Mouse (Mus musculus): ENCODE results near the gene Dbn1. TPM values are rescaled to one million over a fixed set of nuclear protein-coding genes. Genes with fewer than 3 reads are reported as not detected.

The Dbn1 gene
- polyA plus RNA-seq, 1 experiment from 2014 or later = 24.2 TPM

GRCm38 (mm10) chr13:55486029-55486794 lies 1.7 kb downstream of the Dbn1 start:
- H3K4me2 ChIP-seq = peak overlapping the region; percentile 72
- no peaks in the 10 kb centered on the region for H3K9me3 ChIP-seq (replicated peaks)
- peaks cover 94% of the 10 kb centered on the region for H3K27me3 ChIP-seq (replicated peaks)
- peaks cover 7% of the 10 kb centered on the region for H3K36me3 ChIP-seq
- H3K9ac ChIP-seq = 0 out of 2 replicates have a peak overlapping the region, but pooled peaks have one; percentile 15
- 0 out of 2 replicates have a peak, but pooled peaks have one; percentile 16 for ATAC-seq
- peak overlapping the region; percentile 62 for H3K4me3 ChIP-seq
- WGBS (ENCODE audit: insufficient replicate concordance) = 47% methylated on average over 14 of the region's 14 CpGs
- no peak overlapping the region for H3K27ac ChIP-seq
- peaks cover 28% of the 10 kb centered on the region for H3K4me1 ChIP-seq

GRCm38 (mm10) chr13:55484520-55485088 lies 3.3 kb downstream of the Dbn1 start:
- no peak overlapping the region for H3K9ac ChIP-seq
- no peak for ATAC-seq
- H3K27ac ChIP-seq = no peak overlapping the region
- H3K9me3 ChIP-seq (replicated peaks) = no peaks in the 10 kb centered on the region
- no peak overlapping the region for H3K4me2 ChIP-seq
- H3K4me1 ChIP-seq = peaks cover 28% of the 10 kb centered on the region
- H3K27me3 ChIP-seq (replicated peaks) = peaks cover 93% of the 10 kb centered on the region
- H3K36me3 ChIP-seq = peaks cover 22% of the 10 kb centered on the region
- 39% methylated on average over 7 of the region's 7 CpGs for WGBS (ENCODE audit: insufficient replicate concordance)
- H3K4me3 ChIP-seq = no peak overlapping the region

DNA sequence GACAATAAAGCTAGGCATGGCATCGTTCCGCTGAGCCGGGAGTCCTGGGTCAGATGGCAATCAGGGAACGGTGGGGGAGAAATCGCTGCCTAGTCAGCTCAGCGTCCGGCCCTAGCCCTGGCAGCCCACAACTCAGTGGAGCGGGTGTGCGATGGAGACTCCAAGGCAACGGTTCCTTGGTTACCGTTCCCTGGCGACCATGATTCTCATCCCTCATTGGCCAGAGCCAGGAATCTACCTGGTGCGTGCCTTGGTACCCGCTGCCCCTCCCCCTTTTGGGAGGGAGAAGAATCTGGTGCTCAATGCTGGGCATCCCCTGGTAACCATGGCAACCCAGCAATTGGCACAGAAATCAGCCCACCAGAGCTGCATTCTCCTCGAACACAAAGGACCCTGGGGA lies 4.3 kb downstream of the Dbn1 start:
- no peak overlapping the region for H3K4me3 ChIP-seq
- ATAC-seq = no peak
- no peak overlapping the region for H3K9ac ChIP-seq
- 44% methylated on average over 15 of the region's 15 CpGs for WGBS (ENCODE audit: insufficient replicate concordance)
- peaks cover 22% of the 10 kb centered on the region for H3K36me3 ChIP-seq
- H3K27me3 ChIP-seq (replicated peaks) = peaks cover 82% of the 10 kb centered on the region
- H3K4me1 ChIP-seq = peaks cover 32% of the 10 kb centered on the region
- no peaks in the 10 kb centered on the region for H3K9me3 ChIP-seq (replicated peaks)
- no peak overlapping the region for H3K4me2 ChIP-seq
- no peak overlapping the region for H3K27ac ChIP-seq

DNA sequence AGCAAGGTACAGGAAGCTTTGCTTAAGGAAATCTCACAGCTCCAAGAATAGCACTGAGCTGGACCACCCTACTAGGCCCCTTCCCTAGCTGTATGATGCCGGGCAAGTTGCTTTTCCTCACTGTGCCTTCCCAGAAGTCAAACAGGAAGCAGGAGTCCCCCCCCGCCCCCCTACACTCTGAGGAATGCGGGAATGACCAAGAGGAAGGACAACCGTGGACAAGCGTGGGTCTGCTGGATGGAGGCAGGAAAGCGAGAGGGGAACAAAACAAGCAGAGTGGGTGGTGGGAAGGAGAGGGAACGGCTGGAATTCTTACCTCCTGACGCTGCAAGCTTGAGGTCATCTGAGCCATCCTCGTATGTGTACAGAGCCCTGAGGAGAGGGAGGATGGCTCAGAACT lies 4.8 kb downstream of the Dbn1 start:
- no peak for ATAC-seq
- no peaks in the 10 kb centered on the region for H3K9me3 ChIP-seq (replicated peaks)
- no peak overlapping the region for H3K9ac ChIP-seq
- H3K27me3 ChIP-seq (replicated peaks) = peaks cover 77% of the 10 kb centered on the region
- H3K4me3 ChIP-seq = no peak overlapping the region
- WGBS (ENCODE audit: insufficient replicate concordance) = 36% methylated on average over 9 of the region's 9 CpGs
- peaks cover 22% of the 10 kb centered on the region for H3K36me3 ChIP-seq
- H3K4me1 ChIP-seq = peaks cover 30% of the 10 kb centered on the region
- H3K27ac ChIP-seq = no peak overlapping the region
- H3K4me2 ChIP-seq = no peak overlapping the region

DNA sequence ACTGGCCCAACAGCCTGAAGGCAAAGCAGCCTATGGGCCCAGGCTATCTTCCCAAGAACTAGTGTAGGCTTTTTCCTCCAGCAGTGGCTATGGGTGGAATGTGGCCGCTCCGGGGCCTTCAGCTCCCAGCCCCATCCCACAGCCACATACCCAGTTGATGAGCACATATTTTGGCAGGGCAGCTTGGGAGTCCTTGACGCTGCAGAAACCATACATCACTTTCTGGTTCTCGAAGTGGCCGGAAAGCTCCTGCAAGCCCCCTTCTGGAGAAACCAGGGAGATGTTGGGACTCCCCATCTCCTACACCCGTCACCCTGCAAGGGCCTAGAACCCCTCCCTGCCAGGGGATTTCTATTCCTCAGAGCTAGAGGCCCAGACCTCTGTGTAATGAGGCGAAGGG lies 5.4 kb downstream of the Dbn1 start:
- no peak overlapping the region for H3K27ac ChIP-seq
- peaks cover 22% of the 10 kb centered on the region for H3K36me3 ChIP-seq
- ATAC-seq = no peak
- no peaks in the 10 kb centered on the region for H3K9me3 ChIP-seq (replicated peaks)
- H3K4me2 ChIP-seq = no peak overlapping the region
- peaks cover 72% of the 10 kb centered on the region for H3K27me3 ChIP-seq (replicated peaks)
- peaks cover 25% of the 10 kb centered on the region for H3K4me1 ChIP-seq
- no peak overlapping the region for H3K4me3 ChIP-seq
- 71% methylated on average over 7 of the region's 7 CpGs for WGBS (ENCODE audit: insufficient replicate concordance)
- H3K9ac ChIP-seq = no peak overlapping the region

DNA sequence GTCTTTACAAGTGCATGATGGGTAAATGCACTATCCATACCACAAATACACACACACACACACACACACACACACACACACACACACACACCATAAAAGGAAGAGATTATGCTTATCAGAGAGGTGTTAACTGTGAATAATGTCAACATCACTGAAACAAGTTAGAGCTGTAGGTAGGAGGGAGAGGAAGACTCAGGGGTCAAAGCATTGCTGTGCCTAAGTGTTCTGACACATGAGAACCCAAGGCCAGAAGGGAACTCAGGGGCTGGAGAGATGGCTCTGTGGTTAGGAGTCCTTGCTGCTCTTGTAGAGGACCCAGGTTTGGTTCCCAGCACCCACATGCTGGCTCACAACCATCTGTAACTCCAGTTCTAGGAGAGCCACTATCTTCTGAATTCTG lies 8.0 kb downstream of the Dbn1 start:
- H3K36me3 ChIP-seq = peaks cover 39% of the 10 kb centered on the region
- H3K4me2 ChIP-seq = no peak overlapping the region
- H3K9me3 ChIP-seq (replicated peaks) = no peaks in the 10 kb centered on the region
- ATAC-seq = no peak
- peaks cover 5% of the 10 kb centered on the region; the same call in 1 of the 2 replicates for H3K4me1 ChIP-seq
- no peak overlapping the region for H3K4me3 ChIP-seq
- H3K27ac ChIP-seq = no peak overlapping the region
- H3K9ac ChIP-seq = no peak overlapping the region
- peaks cover 68% of the 10 kb centered on the region for H3K27me3 ChIP-seq (replicated peaks)

- ATAC-seq = no peak
- peaks cover 43% of the 10 kb centered on the region for H3K36me3 ChIP-seq
- no peak overlapping the region for H3K4me2 ChIP-seq
- H3K9me3 ChIP-seq (replicated peaks) = no peaks in the 10 kb centered on the region
- WGBS (ENCODE audit: insufficient replicate concordance) = 31% methylated on average over 7 of the region's 7 CpGs
- H3K9ac ChIP-seq = no peak overlapping the region
- H3K4me1 ChIP-seq = 0 out of 2 replicates have a peak, but pooled peaks cover 4% of the 10 kb centered on the region
- peaks cover 68% of the 10 kb centered on the region for H3K27me3 ChIP-seq (replicated peaks)
- H3K4me3 ChIP-seq = no peak overlapping the region
- H3K27ac ChIP-seq = no peak overlapping the region
These were observed 8.9 kb downstream of the Dbn1 start for GRCm38 (mm10) chr13:55479008-55479407.

- WGBS (ENCODE audit: insufficient replicate concordance) = 40% methylated on average over 5 of the region's 5 CpGs
- Histone ChIP-seq H3K36me3 (peaks cover 45% of the 10 kb centered on the region), H3K27ac (no peak overlapping the region)
These were observed 9.9 kb downstream of the Dbn1 start for GRCm38 (mm10) chr13:55478036-55478435.

DNA sequence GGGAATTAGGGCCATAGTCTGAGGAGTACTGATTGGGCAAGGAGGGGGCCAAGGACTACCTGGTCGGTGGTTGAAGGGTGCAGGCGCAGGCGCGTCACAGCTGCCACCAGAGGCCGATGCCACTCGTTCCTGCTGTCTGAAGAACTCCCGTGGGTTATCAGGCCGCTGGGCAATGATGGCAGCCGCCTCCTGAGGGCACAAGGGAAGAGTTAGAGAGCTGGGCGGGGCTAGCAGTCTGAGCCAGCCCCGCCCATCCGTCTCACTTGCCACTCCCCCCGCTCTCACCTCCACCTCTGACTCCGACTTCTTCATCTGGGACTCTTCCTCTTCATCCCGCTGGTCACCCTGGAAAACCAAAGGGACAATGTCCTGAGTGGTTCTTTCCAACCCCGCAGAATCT lies 10.4 kb downstream of the Dbn1 start:
- ATAC-seq = no peak
- no peak overlapping the region for H3K9ac ChIP-seq
- peaks cover 68% of the 10 kb centered on the region for H3K27me3 ChIP-seq (replicated peaks)
- H3K4me2 ChIP-seq = no peak overlapping the region
- no peaks in the 10 kb centered on the region for H3K9me3 ChIP-seq (replicated peaks)
- no peak overlapping the region for H3K4me3 ChIP-seq
- peaks cover 12% of the 10 kb centered on the region for H3K4me1 ChIP-seq
- WGBS (ENCODE audit: insufficient replicate concordance) = 53% methylated on average over 16 of the region's 16 CpGs
- no peak overlapping the region for H3K27ac ChIP-seq
- H3K36me3 ChIP-seq = peaks cover 45% of the 10 kb centered on the region

More at GRCm38 (mm10) chr13:55478036-55478435, 9.9 kb downstream of the Dbn1 start:
- Histone ChIP-seq H3K4me1 (peaks cover 6% of the 10 kb centered on the region; the same call in 1 of the 2 replicates), H3K9ac (no peak overlapping the region), H3K4me2 (no peak overlapping the region), H3K27me3 (replicated peaks) (peaks cover 68% of the 10 kb centered on the region), H3K4me3 (no peak overlapping the region), H3K9me3 (replicated peaks) (no peaks in the 10 kb centered on the region)
- ATAC-seq = no peak

- Histone ChIP-seq H3K9me3 (replicated peaks) (no peaks in the 10 kb centered on the region), H3K27ac (no peak overlapping the region), H3K27me3 (replicated peaks) (peaks cover 68% of the 10 kb centered on the region), H3K4me2 (no peak overlapping the region), H3K9ac (no peak overlapping the region), H3K4me1 (peaks cover 24% of the 10 kb centered on the region), H3K36me3 (peaks cover 38% of the 10 kb centered on the region), H3K4me3 (no peak overlapping the region)
- ATAC-seq = no peak
- WGBS (ENCODE audit: insufficient replicate concordance) = 82% methylated on average over 8 of the region's 8 CpGs
These were observed 11.7 kb downstream of the Dbn1 start for GRCm38 (mm10) chr13:55476256-55476655.

- peaks cover 33% of the 10 kb centered on the region for H3K36me3 ChIP-seq
- H3K27ac ChIP-seq = no peak overlapping the region
- 69% methylated on average over 5 of the region's 5 CpGs for WGBS (ENCODE audit: insufficient replicate concordance)
- peaks cover 28% of the 10 kb centered on the region for H3K4me1 ChIP-seq
- no peak overlapping the region for H3K4me3 ChIP-seq
- ATAC-seq = no peak
- peaks cover 69% of the 10 kb centered on the region for H3K27me3 ChIP-seq (replicated peaks)
- no peak overlapping the region for H3K4me2 ChIP-seq
- H3K9ac ChIP-seq = no peak overlapping the region
- H3K9me3 ChIP-seq (replicated peaks) = no peaks in the 10 kb centered on the region
These were observed 12.2 kb downstream of the Dbn1 start for GRCm38 (mm10) chr13:55475750-55476149.

- 58% methylated on average over 5 of the region's 5 CpGs for WGBS (ENCODE audit: insufficient replicate concordance)
- H3K36me3 ChIP-seq = peaks cover 23% of the 10 kb centered on the region
- no peak overlapping the region for H3K27ac ChIP-seq
- no peak for ATAC-seq
- H3K27me3 ChIP-seq (replicated peaks) = peaks cover 75% of the 10 kb centered on the region
- no peak overlapping the region for H3K4me2 ChIP-seq
- H3K9ac ChIP-seq = no peak overlapping the region
- H3K4me1 ChIP-seq = peaks cover 28% of the 10 kb centered on the region
- H3K9me3 ChIP-seq (replicated peaks) = no peaks in the 10 kb centered on the region
- no peak overlapping the region for H3K4me3 ChIP-seq
These were observed 13.3 kb downstream of the Dbn1 start for GRCm38 (mm10) chr13:55474621-55475069.
